Mouse (Mus musculus): ENCODE data around the gene Vax2.

- TF ChIP-seq CTCF (IDR thresholded peaks at IDR 0.05; ENCODE audit: low read depth) = no peak
- no peak for TF ChIP-seq EP300 (optimal IDR thresholded peaks at IDR 0.05)
These were observed 33.3 kb upstream of the Vax2 start, which contains the start of gene Cd207 for GRCm38 (mm10) chr6:83677757-83678156.
